Mouse (Mus musculus) intestine, embryonic 15.5 days (tissue): ENCODE measurements around the gene Ikzf1. TPM values are rescaled to one million over a fixed set of nuclear protein-coding genes. Genes with fewer than 3 reads are reported as not detected.

Experiments used
- ATAC-seq: fragments of 200-750 bp; cut with Nextera tagmentation; 2 replicates; pipeline ENCODE4 v1.8.0; 2017; ENCODE audit warnings: moderate TSS enrichment, moderate library complexity
- H3K27ac ChIP-seq: fragments of 300-500 bp; sonication (generic); 2 replicates; pipeline ENCODE4 v1.5.1; 2015; ENCODE audit warnings: mild to moderate bottlenecking, inconsistent platforms
- H3K27me3 ChIP-seq: fragments of 300-500 bp; sonication (generic); replicated peaks from 2 replicates; pipeline ENCODE4 v1.6.1; 2015; ENCODE audit warnings: inconsistent platforms
- H3K36me3 ChIP-seq: fragments of 300-500 bp; sonication (generic); 2 replicates; pipeline ENCODE4 v1.6.1; 2015; ENCODE audit warnings: inconsistent platforms
- H3K4me1 ChIP-seq: fragments of 300-500 bp; sonication (generic); replicated peaks from 2 replicates; pipeline ENCODE4 v1.6.1; 2015; ENCODE audit warnings: inconsistent platforms
- H3K4me2 ChIP-seq: fragments of 300-500 bp; sonication (generic); replicated peaks from 2 replicates; pipeline ENCODE4 v1.6.1; 2015; ENCODE audit warnings: mild to moderate bottlenecking, inconsistent platforms
- H3K4me3 ChIP-seq: fragments of 300-500 bp; sonication (generic); replicated peaks from 2 replicates; pipeline ENCODE4 v1.5.1; 2015; ENCODE audit warnings: inconsistent platforms
- H3K9ac ChIP-seq: fragments of 300-500 bp; sonication (generic); 2 replicates; pipeline ENCODE4 v1.6.1; 2015; ENCODE audit warnings: inconsistent platforms
- H3K9me3 ChIP-seq: fragments of 300-500 bp; sonication (generic); 2 replicates; pipeline ENCODE4 v1.6.1; 2016; ENCODE audit warnings: inconsistent platforms
- WGBS: fragments of 180-500 bp; shearing (Covaris S2); methylation state at CpG from one replicate; pipeline ENCODE4 v1.1.7; 2015; 5-methylcytosine and 5-hydroxymethylcytosine counted together
- polyA plus RNA-seq: library from polyadenylated mRNA; unstranded; fragments of >200 nt; fragmentation: Nextera tagmentation; extraction: Ambion mirVana; gene quantifications from 2 replicates; pipeline ENCODE4 v1.2.1, GENCODE M21; 2015

Ikzf1 gene
- polyA plus RNA-seq, 1 experiment from 2014 or later: 1.5 TPM

- Histone ChIP-seq H3K4me2 (no peak overlapping the region), H3K36me3 (no peaks in the 10 kb centered on the region), H3K9ac (no peak overlapping the region), H3K4me3 (no peak overlapping the region), H3K4me1 (no peaks in the 10 kb centered on the region), H3K27ac (no peak overlapping the region), H3K27me3 (0 out of 2 replicates have a peak, but pooled peaks cover 3% of the 10 kb centered on the region), H3K9me3 (no peaks in the 10 kb centered on the region)
- WGBS: 82% methylated on average over 7 of the region's 7 CpGs
- no peak for ATAC-seq
These were observed 7.6 kb upstream of the Ikzf1 start for GRCm38 (mm10) chr11:11677165-11677564.

- 81% methylated on average over 6 of the region's 6 CpGs for WGBS
- peaks cover 11% of the 10 kb centered on the region for H3K27me3 ChIP-seq
- H3K36me3 ChIP-seq: no peaks in the 10 kb centered on the region
- H3K4me1 ChIP-seq: no peaks in the 10 kb centered on the region
- H3K4me3 ChIP-seq: no peak overlapping the region
- H3K9ac ChIP-seq: no peak overlapping the region
- H3K9me3 ChIP-seq: no peaks in the 10 kb centered on the region
- no peak overlapping the region for H3K4me2 ChIP-seq
- no peak overlapping the region for H3K27ac ChIP-seq
- ATAC-seq: no peak
These were observed 5.8 kb upstream of the Ikzf1 start for GRCm38 (mm10) chr11:11678972-11679371.

DNA sequence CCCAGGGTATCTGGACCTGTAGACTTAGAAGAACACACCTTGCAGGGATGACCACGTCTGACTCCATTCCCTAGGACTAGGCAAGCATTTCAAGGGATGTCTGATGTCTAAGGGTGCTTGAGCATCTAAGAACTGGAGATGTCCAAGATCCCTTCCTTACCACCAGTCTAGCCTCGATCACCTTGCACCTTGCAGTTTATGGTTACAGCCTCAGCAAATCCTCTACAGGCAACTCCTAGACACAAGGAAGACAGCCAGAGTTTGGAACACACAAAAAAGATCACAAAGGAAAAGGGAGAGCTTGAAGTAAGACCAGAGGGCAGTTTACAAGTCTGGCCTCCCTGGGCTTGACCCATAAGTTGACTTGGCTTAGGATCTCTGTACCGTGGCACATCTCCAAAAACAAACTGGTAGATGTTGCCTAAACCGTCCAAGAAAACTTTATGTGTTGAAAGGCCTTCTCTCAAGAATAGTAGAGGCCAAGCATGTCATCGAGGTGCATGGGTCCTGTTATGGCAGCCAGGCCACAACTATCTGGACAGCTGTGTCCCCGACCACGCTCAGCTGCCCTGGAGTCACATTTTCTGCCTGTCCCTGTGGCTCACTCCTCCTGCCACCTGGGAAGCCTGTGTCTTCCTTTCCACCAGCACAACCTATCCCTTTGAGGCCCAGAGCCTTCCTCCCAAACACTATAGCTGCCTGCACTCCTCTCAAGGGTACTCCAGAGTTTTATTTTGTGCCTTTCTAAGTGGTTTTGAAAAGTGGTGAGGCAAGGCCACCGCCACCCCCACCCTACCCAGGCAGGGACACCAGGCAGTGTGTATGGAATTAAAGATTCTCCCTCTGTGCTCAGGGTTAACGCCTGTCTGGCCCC is 510 bp upstream of the Ikzf1 start:
- H3K4me1 ChIP-seq: peaks cover 11% of the 10 kb centered on the region; the same call in 1 of the 2 replicates
- H3K4me2 ChIP-seq: peak overlapping the region; percentile 99
- 65% methylated on average over 9 of the region's 9 CpGs for WGBS
- no peaks in the 10 kb centered on the region for H3K9me3 ChIP-seq
- H3K4me3 ChIP-seq: 0 out of 2 replicates have a peak overlapping the region, but pooled peaks have one; percentile 67
- H3K27ac ChIP-seq: no peak overlapping the region
- H3K36me3 ChIP-seq: no peaks in the 10 kb centered on the region
- no peak overlapping the region for H3K9ac ChIP-seq
- H3K27me3 ChIP-seq: peaks cover 40% of the 10 kb centered on the region
- no peak for ATAC-seq

- H3K4me2 ChIP-seq: peak overlapping the region; percentile 99
- H3K36me3 ChIP-seq: no peaks in the 10 kb centered on the region
- peaks cover 40% of the 10 kb centered on the region for H3K27me3 ChIP-seq
- peak overlapping the region; percentile 67 for H3K4me3 ChIP-seq
- H3K9me3 ChIP-seq: no peaks in the 10 kb centered on the region
- WGBS: under 1% methylated on average over 66 of the region's 66 CpGs
- no peak overlapping the region for H3K27ac ChIP-seq
- ATAC-seq: peak; percentile 89
- H3K4me1 ChIP-seq: peaks cover 11% of the 10 kb centered on the region; the same call in 1 of the 2 replicates
- peak overlapping the region; percentile 30; the same call in 1 of the 2 replicates for H3K9ac ChIP-seq
These were observed 1.1 kb downstream of the Ikzf1 start for GRCm38 (mm10) chr11:11685853-11686395.

DNA sequence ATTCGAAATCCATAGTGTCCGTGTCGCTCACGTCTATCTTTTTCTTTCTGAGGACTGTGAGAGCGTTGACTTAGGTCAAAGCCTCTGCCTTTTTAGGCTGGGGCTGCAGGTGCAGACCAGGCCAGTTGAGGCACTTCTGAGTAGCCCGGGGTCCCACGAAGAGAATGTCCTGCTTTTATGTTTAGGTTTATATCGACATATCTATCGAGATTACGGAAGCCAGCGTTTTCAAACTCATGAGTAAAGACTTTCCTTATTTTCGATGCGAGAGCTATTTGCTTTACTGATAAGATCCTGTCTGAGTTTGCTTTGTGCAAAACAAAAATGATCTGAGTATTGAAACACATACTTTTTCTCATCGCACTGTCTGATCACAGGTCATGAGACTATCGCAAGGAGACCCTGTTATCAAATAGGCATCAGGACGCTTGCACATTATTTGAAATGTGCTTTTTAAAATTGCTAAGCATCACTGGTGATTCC is 1.8 kb downstream of the Ikzf1 start:
- Histone ChIP-seq H3K27ac (no peak overlapping the region), H3K36me3 (no peaks in the 10 kb centered on the region), H3K4me3 (peak overlapping the region; percentile 67), H3K4me2 (peak overlapping the region; percentile 99), H3K9ac (no peak overlapping the region), H3K27me3 (peaks cover 39% of the 10 kb centered on the region), H3K9me3 (no peaks in the 10 kb centered on the region), H3K4me1 (peaks cover 11% of the 10 kb centered on the region; the same call in 1 of the 2 replicates)
- ATAC-seq: no peak
- 12% methylated on average over 16 of the region's 16 CpGs for WGBS

- H3K36me3 ChIP-seq: no peaks in the 10 kb centered on the region
- peaks cover 11% of the 10 kb centered on the region; the same call in 1 of the 2 replicates for H3K4me1 ChIP-seq
- no peaks in the 10 kb centered on the region for H3K9me3 ChIP-seq
- 87% methylated on average over 8 of the region's 8 CpGs for WGBS
- H3K27ac ChIP-seq: no peak overlapping the region
- H3K27me3 ChIP-seq: peaks cover 35% of the 10 kb centered on the region
- H3K9ac ChIP-seq: no peak overlapping the region
- no peak for ATAC-seq
- no peak overlapping the region for H3K4me3 ChIP-seq
- H3K4me2 ChIP-seq: no peak overlapping the region
These were observed 2.9 kb downstream of the Ikzf1 start for GRCm38 (mm10) chr11:11687551-11688185.

- H3K4me2 ChIP-seq: no peak overlapping the region
- H3K9ac ChIP-seq: no peak overlapping the region
- peaks cover 30% of the 10 kb centered on the region for H3K27me3 ChIP-seq
- no peaks in the 10 kb centered on the region for H3K9me3 ChIP-seq
- 71% methylated on average over 6 of the region's 6 CpGs for WGBS
- no peak for ATAC-seq
- no peaks in the 10 kb centered on the region for H3K36me3 ChIP-seq
- H3K4me3 ChIP-seq: no peak overlapping the region
- peaks cover 11% of the 10 kb centered on the region; the same call in 1 of the 2 replicates for H3K4me1 ChIP-seq
- H3K27ac ChIP-seq: no peak overlapping the region
These were observed 4.0 kb downstream of the Ikzf1 start for GRCm38 (mm10) chr11:11688766-11689330.

GRCm38 (mm10) chr11:11689701-11690058 is 4.9 kb downstream of the Ikzf1 start:
- Histone ChIP-seq H3K36me3 (no peaks in the 10 kb centered on the region), H3K27me3 (peaks cover 22% of the 10 kb centered on the region)
- no peak for ATAC-seq

DNA sequence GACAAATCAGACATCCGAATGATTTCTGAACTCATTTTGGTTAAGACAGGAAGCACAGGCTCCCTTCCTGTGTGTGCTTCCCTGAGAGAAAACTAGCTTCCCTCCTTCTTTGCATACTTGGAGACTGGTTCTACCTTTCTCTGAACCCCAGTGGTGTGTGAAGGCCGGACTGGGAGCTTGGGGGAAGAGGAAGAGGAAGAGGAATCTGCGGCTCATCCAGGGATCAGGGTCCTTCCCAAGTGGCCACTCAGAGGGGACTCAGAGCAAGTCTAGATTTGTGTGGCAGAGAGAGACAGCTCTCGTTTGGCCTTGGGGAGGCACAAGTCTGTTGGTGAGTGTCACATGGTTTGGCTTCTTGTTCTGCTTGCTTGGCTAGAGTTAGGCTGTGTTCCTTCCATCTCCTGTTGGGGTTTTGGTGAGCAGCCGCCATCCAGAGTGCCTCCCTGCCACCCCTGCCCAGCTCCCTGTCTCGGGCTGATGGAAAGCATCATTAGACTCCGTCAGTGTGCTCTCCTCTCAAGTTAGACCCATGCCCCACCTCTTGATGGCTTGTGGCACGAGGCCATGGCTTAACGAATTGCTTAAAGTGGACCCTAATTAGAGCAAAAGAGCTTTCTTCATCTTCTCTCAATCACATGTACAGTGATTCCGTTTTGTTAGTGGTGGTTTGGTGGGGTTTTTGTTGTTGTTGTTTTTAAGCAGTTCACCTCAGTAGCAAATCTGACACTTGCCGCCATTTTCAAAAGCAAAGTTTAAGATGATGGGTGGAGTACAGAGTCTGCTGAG is 5.4 kb downstream of the Ikzf1 start:
- H3K4me3 ChIP-seq: no peak overlapping the region
- no peak overlapping the region for H3K4me2 ChIP-seq
- no peak overlapping the region for H3K27ac ChIP-seq
- WGBS: 77% methylated on average over 11 of the region's 11 CpGs
- H3K27me3 ChIP-seq: peaks cover 16% of the 10 kb centered on the region
- no peak for ATAC-seq
- no peaks in the 10 kb centered on the region for H3K9me3 ChIP-seq
- peaks cover 8% of the 10 kb centered on the region; the same call in 1 of the 2 replicates for H3K4me1 ChIP-seq
- H3K9ac ChIP-seq: no peak overlapping the region
- H3K36me3 ChIP-seq: no peaks in the 10 kb centered on the region

More at GRCm38 (mm10) chr11:11689701-11690058, 4.9 kb downstream of the Ikzf1 start:
- H3K4me2 ChIP-seq: no peak overlapping the region
- H3K4me3 ChIP-seq: no peak overlapping the region
- H3K4me1 ChIP-seq: peaks cover 11% of the 10 kb centered on the region; the same call in 1 of the 2 replicates
- no peaks in the 10 kb centered on the region for H3K9me3 ChIP-seq
- H3K9ac ChIP-seq: no peak overlapping the region
- no peak overlapping the region for H3K27ac ChIP-seq

DNA sequence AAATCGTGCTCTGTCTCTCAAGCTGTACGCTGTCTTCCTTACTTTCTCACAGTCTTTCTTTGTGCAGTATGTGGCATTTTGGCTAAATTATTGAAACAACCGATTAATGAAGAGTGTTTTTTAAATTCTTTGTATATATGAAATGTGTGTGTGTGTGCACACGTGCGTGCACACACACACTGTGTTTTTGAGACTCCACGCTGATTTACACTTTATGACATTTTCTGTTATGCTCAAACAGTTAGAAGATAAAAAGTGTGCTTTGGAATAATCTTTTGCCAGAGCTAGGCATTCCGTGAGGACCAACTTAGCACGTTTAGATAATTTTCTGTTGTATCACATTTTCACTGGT is 6.0 kb downstream of the Ikzf1 start:
- no peak overlapping the region for H3K9ac ChIP-seq
- H3K4me2 ChIP-seq: no peak overlapping the region
- peaks cover 10% of the 10 kb centered on the region for H3K27me3 ChIP-seq
- peaks cover 4% of the 10 kb centered on the region; the same call in 1 of the 2 replicates for H3K4me1 ChIP-seq
- no peak overlapping the region for H3K27ac ChIP-seq
- H3K36me3 ChIP-seq: no peaks in the 10 kb centered on the region
- 91% methylated on average over 8 of the region's 8 CpGs for WGBS
- no peaks in the 10 kb centered on the region for H3K9me3 ChIP-seq
- H3K4me3 ChIP-seq: no peak overlapping the region
- ATAC-seq: no peak

DNA sequence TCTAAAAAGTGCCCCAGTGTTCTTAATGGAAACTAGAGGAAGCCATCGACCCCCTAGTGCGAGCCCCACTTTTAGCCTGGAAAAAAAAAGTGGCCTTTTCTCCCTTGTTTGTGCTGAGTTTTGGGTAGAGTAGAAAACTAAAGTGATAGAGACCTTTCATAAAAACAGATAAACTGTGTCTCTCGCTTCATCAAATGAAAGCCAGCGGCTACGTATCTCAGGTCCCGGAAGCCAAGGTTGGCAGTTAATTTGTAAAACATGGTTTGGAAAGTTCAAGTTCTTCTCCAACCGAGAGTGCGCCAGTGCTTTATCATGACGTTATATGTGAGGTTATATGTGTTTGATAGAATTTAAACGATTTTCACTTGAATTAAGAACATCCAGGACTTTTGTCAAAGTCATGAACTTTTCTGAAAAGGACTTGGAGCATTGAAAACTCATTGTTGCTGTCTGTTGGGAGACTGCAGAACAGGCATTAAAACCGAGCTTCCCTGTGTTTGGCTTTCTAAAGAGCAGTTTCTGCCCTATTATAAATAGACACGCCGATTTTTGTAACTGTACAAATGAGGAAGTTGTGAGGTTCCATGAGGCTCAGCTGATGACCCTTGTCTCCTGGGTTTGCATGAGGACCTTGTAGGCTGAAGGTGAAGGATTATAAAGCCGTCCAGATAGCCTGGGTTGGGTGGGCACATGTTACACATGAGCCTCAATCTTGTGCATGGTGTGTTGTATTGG is 6.7 kb downstream of the Ikzf1 start:
- H3K4me2 ChIP-seq: no peak overlapping the region
- peaks cover 4% of the 10 kb centered on the region; the same call in 1 of the 2 replicates for H3K27me3 ChIP-seq
- no peak for ATAC-seq
- no peak overlapping the region for H3K4me3 ChIP-seq
- H3K9ac ChIP-seq: no peak overlapping the region
- no peaks in the 10 kb centered on the region for H3K9me3 ChIP-seq
- no peak overlapping the region for H3K27ac ChIP-seq
- H3K36me3 ChIP-seq: no peaks in the 10 kb centered on the region
- WGBS: 84% methylated on average over 14 of the region's 14 CpGs
- no peaks in the 10 kb centered on the region for H3K4me1 ChIP-seq
